ENCODE assay signal across 13 mouse cellular contexts in genomic region chr12:12425188-12425587, GRCm38 (mm10).
"Had no signal": no experiment of that assay in that cellular context is flagged by ENCODE, and none has a peak within 500 bp of the region (broad histone marks: within the 10 kb centered on the region; RNA-seq: fewer than 3 reads in every experiment).

No protein-coding gene starts in this region.

- H3K9ac ChIP-seq: limb, embryonic 13.5 days had no signal

- H3K27me3 ChIP-seq: limb, embryonic 13.5 days had no signal

- H3K27ac ChIP-seq: layer of hippocampus, adult 2 months; limb, embryonic 10.5 days; limb, embryonic 13.5 days had no signal

- H3K4me2 ChIP-seq: limb, embryonic 13.5 days; midbrain, embryonic 11.5 days had no signal

- H3K9me3 ChIP-seq: limb, embryonic 10.5 days; limb, embryonic 13.5 days had no signal

- DNase-seq: kidney, adult 9 months; kidney, postnatal 14 days; layer of hippocampus, adult 9-11 months; lung, adult 2 months; lung, postnatal 14 days; lung, postnatal 4 days; midbrain, embryonic 14.5 days; thymus, adult 18-20 months; thymus, postnatal 36 days had no signal

- H3K4me3 ChIP-seq: layer of hippocampus, adult 2 months; limb, embryonic 10.5 days; limb, embryonic 13.5 days had no signal

- H3K36me3 ChIP-seq: limb, embryonic 10.5 days; limb, embryonic 13.5 days had no signal
